Mouse (Mus musculus): Measurements from ENCODE around the gene Trpc2. TPM values are rescaled to one million over a fixed set of nuclear protein-coding genes. Genes with fewer than 3 reads are reported as not detected.
A peak's percentile ranks its signal among the peaks of the same experiment; 100 is the strongest.
"Not testable (repeated sequence)": the region's sequence is repeated elsewhere in the genome, so short reads cannot be mapped to it uniquely, and the experiment has no call there.

Gene Trpc2
- not detected in 2 replicates for polyA plus RNA-seq (2014; fragmentation: Nextera tagmentation; extraction: Ambion mirVana)

GRCm38 (mm10) chr7:102082816-102083215, at the start of gene Trpc2:
TSS of gene Trpc2 (plus strand) at chr7:102083116.
- no peaks in the 10 kb centered on the region for H3K27me3 ChIP-seq (ENCODE audit: control insufficient read depth, insufficient read depth, low read length)
- H3K4me1 ChIP-seq (ENCODE audit: control insufficient read depth, insufficient read depth, low read length), result no peaks in the 10 kb centered on the region
- no peak within 1 kb of the TSS for H3K27ac ChIP-seq (ENCODE audit: low read depth, low read length)
- H3K4me3 ChIP-seq (ENCODE audit: low read depth, low read length), result no peak within 1 kb of the TSS
- no peak within 1 kb of the TSS for H3K9ac ChIP-seq (replicated peaks; ENCODE audit: low read depth, low read length)
- H3K36me3 ChIP-seq (ENCODE audit: control insufficient read depth, insufficient read depth, low read length), result peaks cover 47% of the 10 kb centered on the region
- H3K9me3 ChIP-seq (ENCODE audit: control insufficient read depth, low read length), result no peaks in the 10 kb centered on the region
- whole genome bisulfite sequencing, result 83% methylated on average over 5 of the region's 5 CpGs
- H3K4me2 ChIP-seq (ENCODE audit: low read depth, low read length), result no peak within 1 kb of the TSS
- ATAC-seq (ENCODE audit: low read depth), result no peak

GRCm38 (mm10) chr7:102034904-102035303, 48.0 kb upstream of the Trpc2 start:
- no peaks in the 10 kb centered on the region for H3K27me3 ChIP-seq (ENCODE audit: control insufficient read depth, insufficient read depth, low read length)
- no peak for ATAC-seq (ENCODE audit: low read depth)
- no peak overlapping the region for H3K9ac ChIP-seq (replicated peaks; ENCODE audit: low read depth, low read length)
- H3K36me3 ChIP-seq (ENCODE audit: control insufficient read depth, insufficient read depth, low read length), result peaks cover 55% of the 10 kb centered on the region
- 100% methylated on average over 1 of the region's 1 CpGs for WGBS
- no peak overlapping the region for H3K27ac ChIP-seq (ENCODE audit: low read depth, low read length)
- H3K9me3 ChIP-seq (ENCODE audit: control insufficient read depth, low read length), result no peaks in the 10 kb centered on the region
- H3K4me1 ChIP-seq (ENCODE audit: control insufficient read depth, insufficient read depth, low read length), result no peaks in the 10 kb centered on the region
- no peak overlapping the region for H3K4me3 ChIP-seq (ENCODE audit: low read depth, low read length)
- H3K4me2 ChIP-seq (ENCODE audit: low read depth, low read length), result no peak overlapping the region

GRCm38 (mm10) chr7:102035534-102035933, 47.4 kb upstream of the Trpc2 start:
- Histone ChIP-seq H3K4me3 (ENCODE audit: low read depth, low read length) (no peak overlapping the region), H3K4me1 (ENCODE audit: control insufficient read depth, insufficient read depth, low read length) (no peaks in the 10 kb centered on the region), H3K9ac (replicated peaks; ENCODE audit: low read depth, low read length) (no peak overlapping the region), H3K27ac (ENCODE audit: low read depth, low read length) (no peak overlapping the region), H3K27me3 (ENCODE audit: control insufficient read depth, insufficient read depth, low read length) (no peaks in the 10 kb centered on the region), H3K4me2 (ENCODE audit: low read depth, low read length) (no peak overlapping the region), H3K36me3 (ENCODE audit: control insufficient read depth, insufficient read depth, low read length) (peaks cover 55% of the 10 kb centered on the region), H3K9me3 (ENCODE audit: control insufficient read depth, low read length) (no peaks in the 10 kb centered on the region)
- 97% methylated on average over 2 of the region's 2 CpGs for WGBS
- no peak for ATAC-seq (ENCODE audit: low read depth)

- no peak overlapping the region for H3K9ac ChIP-seq (replicated peaks; ENCODE audit: low read depth, low read length)
- 96% methylated on average over 3 of the region's 3 CpGs for WGBS
- H3K4me2 ChIP-seq (ENCODE audit: low read depth, low read length), result no peak overlapping the region
- H3K36me3 ChIP-seq (ENCODE audit: control insufficient read depth, insufficient read depth, low read length), result peaks cover 39% of the 10 kb centered on the region
- no peak overlapping the region for H3K27ac ChIP-seq (ENCODE audit: low read depth, low read length)
- H3K27me3 ChIP-seq (ENCODE audit: control insufficient read depth, insufficient read depth, low read length), result no peaks in the 10 kb centered on the region
- no peak for ATAC-seq (ENCODE audit: low read depth)
- no peaks in the 10 kb centered on the region for H3K4me1 ChIP-seq (ENCODE audit: control insufficient read depth, insufficient read depth, low read length)
- H3K4me3 ChIP-seq (ENCODE audit: low read depth, low read length), result no peak overlapping the region
- no peaks in the 10 kb centered on the region for H3K9me3 ChIP-seq (ENCODE audit: control insufficient read depth, low read length)
These were observed 45.6 kb upstream of the Trpc2 start for GRCm38 (mm10) chr7:102037318-102037717.

- no peak overlapping the region for H3K4me2 ChIP-seq (ENCODE audit: low read depth, low read length)
- ATAC-seq (ENCODE audit: low read depth), result no peak
These were observed 40.6 kb upstream of the Trpc2 start for GRCm38 (mm10) chr7:102042314-102042713.

GRCm38 (mm10) chr7:102048524-102048923, 34.4 kb upstream of the Trpc2 start:
- H3K27me3 ChIP-seq (ENCODE audit: control insufficient read depth, insufficient read depth, low read length); H3K36me3 ChIP-seq (ENCODE audit: control insufficient read depth, insufficient read depth, low read length); H3K4me2 ChIP-seq (ENCODE audit: low read depth, low read length); H3K4me1 ChIP-seq (ENCODE audit: control insufficient read depth, insufficient read depth, low read length); H3K4me3 ChIP-seq (ENCODE audit: low read depth, low read length); H3K27ac ChIP-seq (ENCODE audit: low read depth, low read length); H3K9me3 ChIP-seq (ENCODE audit: control insufficient read depth, low read length); H3K9ac ChIP-seq (replicated peaks; ENCODE audit: low read depth, low read length); ATAC-seq (ENCODE audit: low read depth): not testable (repeated sequence)

More at GRCm38 (mm10) chr7:102042314-102042713, 40.6 kb upstream of the Trpc2 start:
- no peak overlapping the region for H3K4me3 ChIP-seq (ENCODE audit: low read depth, low read length)
- no peaks in the 10 kb centered on the region for H3K4me1 ChIP-seq (ENCODE audit: control insufficient read depth, insufficient read depth, low read length)
- no peak overlapping the region for H3K9ac ChIP-seq (replicated peaks; ENCODE audit: low read depth, low read length)
- H3K27ac ChIP-seq (ENCODE audit: low read depth, low read length), result no peak overlapping the region
- WGBS, result 91% methylated on average over 2 of the region's 2 CpGs
- no peaks in the 10 kb centered on the region for H3K27me3 ChIP-seq (ENCODE audit: control insufficient read depth, insufficient read depth, low read length)
- H3K36me3 ChIP-seq (ENCODE audit: control insufficient read depth, insufficient read depth, low read length), result peaks cover 20% of the 10 kb centered on the region
- no peaks in the 10 kb centered on the region for H3K9me3 ChIP-seq (ENCODE audit: control insufficient read depth, low read length)

GRCm38 (mm10) chr7:102061353-102061752, 21.6 kb upstream of the Trpc2 start:
- ATAC-seq (ENCODE audit: low read depth), result no peak
- no peaks in the 10 kb centered on the region for H3K9me3 ChIP-seq (ENCODE audit: control insufficient read depth, low read length)
- 98% methylated on average over 3 of the region's 3 CpGs for WGBS

GRCm38 (mm10) chr7:102062203-102062602, 20.7 kb upstream of the Trpc2 start:
- H3K4me1 ChIP-seq (ENCODE audit: control insufficient read depth, insufficient read depth, low read length), result peaks cover 19% of the 10 kb centered on the region
- 90% methylated on average over 1 of the region's 1 CpGs for WGBS
- no peaks in the 10 kb centered on the region for H3K36me3 ChIP-seq (ENCODE audit: control insufficient read depth, insufficient read depth, low read length)

More at GRCm38 (mm10) chr7:102061353-102061752, 21.6 kb upstream of the Trpc2 start:
- Histone ChIP-seq H3K4me2 (ENCODE audit: low read depth, low read length) (no peak overlapping the region), H3K36me3 (ENCODE audit: control insufficient read depth, insufficient read depth, low read length) (no peaks in the 10 kb centered on the region), H3K4me1 (ENCODE audit: control insufficient read depth, insufficient read depth, low read length) (peaks cover 17% of the 10 kb centered on the region), H3K27ac (ENCODE audit: low read depth, low read length) (no peak overlapping the region), H3K27me3 (ENCODE audit: control insufficient read depth, insufficient read depth, low read length) (no peaks in the 10 kb centered on the region), H3K9ac (replicated peaks; ENCODE audit: low read depth, low read length) (no peak overlapping the region), H3K4me3 (ENCODE audit: low read depth, low read length) (no peak overlapping the region)

GRCm38 (mm10) chr7:102063891-102064290, 19.0 kb upstream of the Trpc2 start:
- H3K4me3 ChIP-seq (ENCODE audit: low read depth, low read length), result peak overlapping the region; percentile 48; the same call in 1 of the 2 replicates
- no peak overlapping the region for H3K27ac ChIP-seq (ENCODE audit: low read depth, low read length)
- no peak overlapping the region for H3K9ac ChIP-seq (replicated peaks; ENCODE audit: low read depth, low read length)
- peaks cover 19% of the 10 kb centered on the region for H3K4me1 ChIP-seq (ENCODE audit: control insufficient read depth, insufficient read depth, low read length)
- H3K4me2 ChIP-seq (ENCODE audit: low read depth, low read length), result peak overlapping the region; percentile 70
- no peaks in the 10 kb centered on the region for H3K27me3 ChIP-seq (ENCODE audit: control insufficient read depth, insufficient read depth, low read length)
- 93% methylated on average over 9 of the region's 9 CpGs for WGBS
- no peaks in the 10 kb centered on the region for H3K36me3 ChIP-seq (ENCODE audit: control insufficient read depth, insufficient read depth, low read length)
- no peaks in the 10 kb centered on the region for H3K9me3 ChIP-seq (ENCODE audit: control insufficient read depth, low read length)
- no peak for ATAC-seq (ENCODE audit: low read depth)

More at GRCm38 (mm10) chr7:102062203-102062602, 20.7 kb upstream of the Trpc2 start:
- H3K9ac ChIP-seq (replicated peaks; ENCODE audit: low read depth, low read length), result no peak overlapping the region
- no peak overlapping the region for H3K4me2 ChIP-seq (ENCODE audit: low read depth, low read length)
- ATAC-seq (ENCODE audit: low read depth), result no peak
- no peaks in the 10 kb centered on the region for H3K9me3 ChIP-seq (ENCODE audit: control insufficient read depth, low read length)
- H3K27me3 ChIP-seq (ENCODE audit: control insufficient read depth, insufficient read depth, low read length), result no peaks in the 10 kb centered on the region
- no peak overlapping the region for H3K27ac ChIP-seq (ENCODE audit: low read depth, low read length)
- no peak overlapping the region for H3K4me3 ChIP-seq (ENCODE audit: low read depth, low read length)
